15 mouse cellular contexts compared by ENCODE assay signal in the genomic region with DNA sequence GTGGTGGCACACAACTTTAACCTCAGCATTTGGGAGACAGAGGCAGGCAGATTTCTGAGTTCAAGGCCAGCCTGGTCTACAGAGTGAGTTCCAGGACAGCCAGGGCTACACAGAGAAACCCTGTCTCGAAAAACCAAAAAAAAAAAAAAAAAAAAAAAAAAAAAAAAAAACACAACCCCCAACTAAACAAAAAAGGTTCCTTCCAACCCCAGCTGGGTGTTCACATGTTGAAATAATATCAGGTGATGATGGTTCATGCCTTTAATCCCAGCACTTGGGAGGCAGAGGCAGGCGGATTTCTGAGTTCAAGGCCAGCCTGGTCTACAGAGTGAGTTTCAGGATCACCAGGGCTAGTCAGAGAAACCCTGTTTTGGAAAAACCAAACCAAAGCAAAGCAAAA. TPM values are rescaled to one million over a fixed set of nuclear protein-coding genes. Genes with fewer than 3 reads are reported as not detected.
"Had no signal": no experiment of that assay in that cellular context is flagged by ENCODE, and none has a peak within 500 bp of the region (broad histone marks: within the 10 kb centered on the region; RNA-seq: fewer than 3 reads in every experiment).

No protein-coding gene starts in this region.

RNA-seq across cellular contexts. Expression of gene Kank2, which starts 12.2 kb away (rescaled TPM):
- polyA plus RNA-seq: inflammation-experienced regulatory T-cells, adult 6 months had no signal

RNA-seq across cellular contexts. Expression of gene Angptl8, which starts 49.0 kb away (rescaled TPM):
- total RNA-seq: heart, postnatal 14 days; heart, postnatal 25 days; heart, postnatal 36 days; heart, postnatal 4 days; hematopoietic stem cell, adult 5-6 weeks; hindbrain, postnatal 0 days; layer of hippocampus, adult 18-20 months; layer of hippocampus, adult 2 months; layer of hippocampus, adult 8-10 months; layer of hippocampus, postnatal 10 days; layer of hippocampus, postnatal 14 days; layer of hippocampus, postnatal 25 days; layer of hippocampus, postnatal 36 days; left cerebral cortex, adult 18-20 months had no signal
- polyA plus RNA-seq: inflammation-experienced regulatory T-cells, adult 6 months had no signal
